19 mouse cellular contexts compared by ENCODE assay signal in the genomic region with DNA sequence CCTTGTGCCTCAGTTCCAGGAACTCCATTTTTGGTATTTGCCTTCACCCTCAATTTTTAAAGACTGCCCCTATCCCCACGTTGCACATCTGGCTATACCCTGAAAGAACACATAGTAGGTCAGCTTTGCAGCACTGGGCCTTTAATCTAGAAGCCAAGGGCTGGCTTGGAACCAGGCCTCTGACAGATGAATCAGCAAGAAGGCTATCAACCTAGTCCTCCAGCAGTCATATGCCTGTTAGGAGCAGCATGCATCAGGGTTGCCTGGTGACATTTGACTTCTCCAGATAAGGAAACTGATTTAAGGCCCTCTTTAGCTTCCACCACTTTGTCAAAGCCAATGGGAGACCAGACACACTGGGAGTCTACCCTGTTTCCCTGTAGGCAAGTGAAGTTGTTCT.
A peak's percentile ranks its signal among the peaks of the same experiment; 100 is the strongest.
DNase-seq lines count a peak whose midpoint lies in the region; ATAC-seq and TF ChIP-seq lines count a peak whose summit lies in the region.
"Had no signal": no experiment of that assay in that cellular context is flagged by ENCODE, and none has a peak within 500 bp of the region (broad histone marks: within the 10 kb centered on the region; RNA-seq: fewer than 3 reads in every experiment).

No protein-coding gene starts in this region.

- no peaks in the 10 kb centered on the region for H3K27me3 ChIP-seq in liver, embryonic 16.5 days (ENCODE audit: control insufficient read depth, insufficient read depth, low read depth, low read length)
- H3K27me3 ChIP-seq in liver, postnatal 0 days (ENCODE audit: insufficient read depth, low read length): no peaks in the 10 kb centered on the region
- H3K27me3 ChIP-seq: heart, embryonic 12.5 days had no signal

- no peak overlapping the region for H3K27ac ChIP-seq in liver, embryonic 16.5 days (ENCODE audit: low read length)
- H3K27ac ChIP-seq in liver, postnatal 0 days (ENCODE audit: low read depth): no peak overlapping the region
- H3K27ac ChIP-seq: embryonic facial prominence, embryonic 10.5 days; forebrain, embryonic 10.5 days; gastrocnemius, adult 2 months had no signal

- ATAC-seq in liver, embryonic 16.5 days (ENCODE audit: low read depth): 0 out of 2 replicates have a peak, but pooled peaks have one; percentile 11
- ATAC-seq in liver, postnatal 0 days: no peak
- peak; percentile 37 for ATAC-seq in megakaryocyte progenitor cell, adult 5-6 weeks (replicated peaks; ENCODE audit: poor library complexity)
- ATAC-seq: forebrain, embryonic 14.5 days; hindbrain, embryonic 16.5 days; inflammation-experienced regulatory T-cells, adult 6 months had no signal

- H3K4me1 ChIP-seq in liver, embryonic 16.5 days (ENCODE audit: control insufficient read depth, low read depth, low read length): no peaks in the 10 kb centered on the region
- no peaks in the 10 kb centered on the region for H3K4me1 ChIP-seq in liver, postnatal 0 days (ENCODE audit: insufficient read depth)
- H3K4me1 ChIP-seq: embryonic facial prominence, embryonic 10.5 days; forebrain, embryonic 10.5 days had no signal

- peak; percentile 72 for DNase-seq in adrenal gland, adult 2 months
- DNase-seq in adrenal gland, adult 18-20 months (ENCODE audit: low spot score in 2 of 2): no peak
- DNase-seq in liver, postnatal 0 days: no peak
- DNase-seq in adrenal gland, postnatal 10 days: peak; percentile 46
- no peak for DNase-seq in heart, postnatal 4 days
- DNase-seq in urinary bladder, postnatal 4 days (ENCODE audit: low spot score in 2 of 2): no peak
- DNase-seq: cerebellum, adult 2 months; cerebellum, postnatal 10 days; gastrocnemius, adult 2 months; gastrocnemius, postnatal 25 days had no signal

- H3K36me3 ChIP-seq in liver, embryonic 16.5 days (ENCODE audit: control insufficient read depth, insufficient read depth): no peaks in the 10 kb centered on the region
- peaks cover 3% of the 10 kb centered on the region; the same call in 1 of the 2 replicates for H3K36me3 ChIP-seq in liver, postnatal 0 days (replicated peaks; ENCODE audit: insufficient read depth, low read length)
- H3K36me3 ChIP-seq: embryonic facial prominence, embryonic 10.5 days had no signal

- H3K9me3 ChIP-seq in liver, embryonic 16.5 days (replicated peaks; ENCODE audit: control insufficient read depth, low read length): no peaks in the 10 kb centered on the region
- no peaks in the 10 kb centered on the region for H3K9me3 ChIP-seq in liver, postnatal 0 days (ENCODE audit: low read length)
- H3K9me3 ChIP-seq: embryonic facial prominence, embryonic 10.5 days; forebrain, embryonic 10.5 days; heart, embryonic 12.5 days had no signal

- H3K9ac ChIP-seq in liver, embryonic 16.5 days (ENCODE audit: low read depth, low read length): no peak overlapping the region
- no peak overlapping the region for H3K9ac ChIP-seq in liver, postnatal 0 days (replicated peaks)
- H3K9ac ChIP-seq: heart, embryonic 12.5 days had no signal

- no peak for TF ChIP-seq CTCF in liver, postnatal 0 days (IDR thresholded peaks at IDR 0.05; ENCODE audit: low read depth)

- WGBS in liver, embryonic 16.5 days (ENCODE audit: insufficient replicate concordance): 73% methylated on average over 1 of the region's 1 CpGs
- WGBS in liver, postnatal 0 days (ENCODE audit: insufficient replicate concordance): 73% methylated on average over 1 of the region's 1 CpGs

- no peak for TF ChIP-seq EP300 in liver, postnatal 0 days (IDR thresholded peaks at IDR 0.05; ENCODE audit: low read depth)

- H3K4me2 ChIP-seq in liver, embryonic 16.5 days (ENCODE audit: low read depth, low read length): no peak overlapping the region
- no peak overlapping the region for H3K4me2 ChIP-seq in liver, postnatal 0 days (ENCODE audit: low read depth, low read length)
- H3K4me2 ChIP-seq: heart, embryonic 12.5 days had no signal

- H3K4me3 ChIP-seq in liver, embryonic 16.5 days (ENCODE audit: low read depth, low read length): no peak overlapping the region
- no peak overlapping the region for H3K4me3 ChIP-seq in liver, postnatal 0 days (ENCODE audit: low read depth, low read length)
- H3K4me3 ChIP-seq: embryonic facial prominence, embryonic 10.5 days; erythroblast, embryonic 14.5 days; forebrain, embryonic 10.5 days; gastrocnemius, adult 2 months; heart, embryonic 12.5 days had no signal

Comparison
In these comparisons a context has a peak if more than half of its experiments do, and no peak if none do; other contexts are left out.
1. DNase-seq: peak in adrenal gland, adult 2 months (single experiment) and adrenal gland, postnatal 10 days (single experiment); none in adrenal gland, adult 18-20 months (0 of 2), liver, postnatal 0 days (single experiment), heart, postnatal 4 days (single experiment) and urinary bladder, postnatal 4 days (0 of 2).